Mouse (Mus musculus) limb, embryonic 10.5 days (tissue): Measurements from ENCODE around the gene Ano3. TPM values are rescaled to one million over a fixed set of nuclear protein-coding genes. Genes with fewer than 3 reads are reported as not detected.

Experiments used
- DNase-seq: peaks from one replicate; pipeline ENCODE4 v3.0.0-alpha.2; 2017; ENCODE audit warnings: low spot score
- H3K27ac ChIP-seq: fragments of 300-500 bp; sonication (generic); 2 replicates; pipeline ENCODE4 v1.5.1; 2016; ENCODE audit warnings: mild to moderate bottlenecking
- H3K27me3 ChIP-seq: fragments of 300-500 bp; sonication (generic); 2 replicates; pipeline ENCODE4 v1.6.1; 2016; ENCODE audit warnings: low read depth, mild to moderate bottlenecking; ENCODE audit not compliant: poor library complexity, severe bottlenecking
- H3K36me3 ChIP-seq: fragments of 300-500 bp; sonication (generic); 2 replicates; pipeline ENCODE4 v1.6.1; 2016; ENCODE audit warnings: mild to moderate bottlenecking, moderate library complexity
- H3K4me1 ChIP-seq: fragments of 300-500 bp; sonication (generic); 2 replicates; pipeline ENCODE4 v1.6.1; 2016
- H3K4me3 ChIP-seq: fragments of 300-500 bp; sonication (generic); 2 replicates; pipeline ENCODE4 v1.5.1; 2016; ENCODE audit warnings: mild to moderate bottlenecking, moderate library complexity
- H3K9me3 ChIP-seq: fragments of 300-500 bp; sonication (generic); replicated peaks from 2 replicates; pipeline ENCODE4 v1.6.1; 2016; ENCODE audit warnings: mild to moderate bottlenecking
- WGBS: fragments of 180-500 bp; shearing (Covaris S2); methylation state at CpG from one replicate; pipeline ENCODE4 v1.1.7; 2016; 5-methylcytosine and 5-hydroxymethylcytosine counted together
- polyA plus RNA-seq: library from polyadenylated mRNA; unstranded; fragments of >200 nt; fragmentation: Nextera tagmentation; extraction: Ambion mirVana; gene quantifications from 2 replicates; pipeline ENCODE4 v1.2.1, GENCODE M21; 2016

Ano3 gene
- polyA plus RNA-seq, 1 experiment from 2014 or later: 0.24 TPM

GRCm38 (mm10) chr2:110759434-110759833 is 191.3 kb downstream of the Ano3 start:
- H3K9me3 ChIP-seq: no peaks in the 10 kb centered on the region
- no peak overlapping the region for H3K27ac ChIP-seq
- no peak for DNase-seq
- no peaks in the 10 kb centered on the region for H3K36me3 ChIP-seq
- no peaks in the 10 kb centered on the region for H3K4me1 ChIP-seq
- 94% methylated on average over 2 of the region's 2 CpGs for WGBS
- no peaks in the 10 kb centered on the region for H3K27me3 ChIP-seq
- no peak overlapping the region for H3K4me3 ChIP-seq

- Histone ChIP-seq H3K27me3 (no peaks in the 10 kb centered on the region), H3K4me1 (no peaks in the 10 kb centered on the region), H3K9me3 (no peaks in the 10 kb centered on the region), H3K36me3 (no peaks in the 10 kb centered on the region), H3K4me3 (no peak overlapping the region), H3K27ac (no peak overlapping the region)
- DNase-seq: no peak
- whole genome bisulfite sequencing: 80% methylated on average over 2 of the region's 2 CpGs
Measured at GRCm38 (mm10) chr2:110757556-110757955, 193.2 kb downstream of the Ano3 start.

GRCm38 (mm10) chr2:110740493-110740892 is 210.2 kb downstream of the Ano3 start:
- no peaks in the 10 kb centered on the region for H3K36me3 ChIP-seq
- WGBS: 75% methylated on average over 1 of the region's 1 CpGs

GRCm38 (mm10) chr2:110739781-110740180 is 210.9 kb downstream of the Ano3 start:
- Histone ChIP-seq H3K27me3 (no peaks in the 10 kb centered on the region), H3K4me3 (no peak overlapping the region), H3K27ac (no peak overlapping the region), H3K36me3 (no peaks in the 10 kb centered on the region), H3K4me1 (no peaks in the 10 kb centered on the region), H3K9me3 (no peaks in the 10 kb centered on the region)
- 78% methylated on average over 1 of the region's 1 CpGs for WGBS
- no peak for DNase-seq

More at GRCm38 (mm10) chr2:110740493-110740892, 210.2 kb downstream of the Ano3 start:
- no peaks in the 10 kb centered on the region for H3K9me3 ChIP-seq
- no peak for DNase-seq
- H3K27ac ChIP-seq: no peak overlapping the region
- H3K4me1 ChIP-seq: no peaks in the 10 kb centered on the region
- H3K4me3 ChIP-seq: no peak overlapping the region
- H3K27me3 ChIP-seq: no peaks in the 10 kb centered on the region

GRCm38 (mm10) chr2:110737981-110738380 is 212.7 kb downstream of the Ano3 start:
- WGBS: 66% methylated on average over 2 of the region's 2 CpGs
- no peak overlapping the region for H3K27ac ChIP-seq
- no peaks in the 10 kb centered on the region for H3K4me1 ChIP-seq
- no peaks in the 10 kb centered on the region for H3K36me3 ChIP-seq
- H3K27me3 ChIP-seq: no peaks in the 10 kb centered on the region
- DNase-seq: no peak
- no peaks in the 10 kb centered on the region for H3K9me3 ChIP-seq
- H3K4me3 ChIP-seq: no peak overlapping the region

- Histone ChIP-seq H3K36me3 (no peaks in the 10 kb centered on the region), H3K4me1 (no peaks in the 10 kb centered on the region), H3K27ac (no peak overlapping the region), H3K4me3 (no peak overlapping the region), H3K27me3 (no peaks in the 10 kb centered on the region), H3K9me3 (no peaks in the 10 kb centered on the region)
- WGBS: 73% methylated on average over 4 of the region's 4 CpGs
- DNase-seq: no peak
Measured at GRCm38 (mm10) chr2:110737236-110737635, 213.5 kb downstream of the Ano3 start.

GRCm38 (mm10) chr2:110726106-110726505 is 224.6 kb downstream of the Ano3 start:
- no peaks in the 10 kb centered on the region for H3K27me3 ChIP-seq
- no peaks in the 10 kb centered on the region for H3K9me3 ChIP-seq
- no peaks in the 10 kb centered on the region for H3K4me1 ChIP-seq
- DNase-seq: no peak
- H3K27ac ChIP-seq: no peak overlapping the region
- H3K4me3 ChIP-seq: no peak overlapping the region
- no peaks in the 10 kb centered on the region for H3K36me3 ChIP-seq

- H3K4me1 ChIP-seq: no peaks in the 10 kb centered on the region
- H3K27ac ChIP-seq: no peak overlapping the region
- DNase-seq: no peak
- WGBS: 88% methylated on average over 1 of the region's 1 CpGs
- H3K36me3 ChIP-seq: no peaks in the 10 kb centered on the region
- no peak overlapping the region for H3K4me3 ChIP-seq
- no peaks in the 10 kb centered on the region for H3K27me3 ChIP-seq
- H3K9me3 ChIP-seq: no peaks in the 10 kb centered on the region
Measured at GRCm38 (mm10) chr2:110722208-110722607, 228.5 kb downstream of the Ano3 start.

- no peaks in the 10 kb centered on the region for H3K27me3 ChIP-seq
- H3K36me3 ChIP-seq: no peaks in the 10 kb centered on the region
- H3K4me3 ChIP-seq: no peak within 1 kb of the TSS
- no peak within 1 kb of the TSS for H3K27ac ChIP-seq
- 61% methylated on average over 3 of the region's 3 CpGs for WGBS
- DNase-seq: no peak
- no peaks in the 10 kb centered on the region for H3K9me3 ChIP-seq
- no peaks in the 10 kb centered on the region for H3K4me1 ChIP-seq
Measured at GRCm38 (mm10) chr2:110721290-110721753, 229.4 kb downstream of the Ano3 start, which contains the start of gene Muc15. Muc15 (plus strand) TSS chr2:110721340.

- DNase-seq: no peak
- no peaks in the 10 kb centered on the region for H3K27me3 ChIP-seq
Measured at GRCm38 (mm10) chr2:110719051-110719450, 231.7 kb downstream of the Ano3 start.

GRCm38 (mm10) chr2:110710055-110710720 is 240.5 kb downstream of the Ano3 start:
- no peak overlapping the region for H3K27ac ChIP-seq
- no peak for DNase-seq
- no peak overlapping the region for H3K4me3 ChIP-seq
- WGBS: 88% methylated on average over 10 of the region's 10 CpGs
- no peaks in the 10 kb centered on the region for H3K36me3 ChIP-seq
- H3K4me1 ChIP-seq: no peaks in the 10 kb centered on the region
- H3K9me3 ChIP-seq: no peaks in the 10 kb centered on the region
- no peaks in the 10 kb centered on the region for H3K27me3 ChIP-seq

More at GRCm38 (mm10) chr2:110719051-110719450, 231.7 kb downstream of the Ano3 start:
- Histone ChIP-seq H3K27ac (no peak overlapping the region), H3K4me1 (no peaks in the 10 kb centered on the region), H3K36me3 (no peaks in the 10 kb centered on the region), H3K9me3 (no peaks in the 10 kb centered on the region), H3K4me3 (no peak overlapping the region)

- Histone ChIP-seq H3K27me3 (no peaks in the 10 kb centered on the region), H3K4me1 (no peaks in the 10 kb centered on the region), H3K4me3 (no peak overlapping the region), H3K36me3 (no peaks in the 10 kb centered on the region), H3K27ac (no peak overlapping the region), H3K9me3 (no peaks in the 10 kb centered on the region)
- DNase-seq: no peak
- 96% methylated on average over 3 of the region's 3 CpGs for WGBS
Measured at GRCm38 (mm10) chr2:110709436-110709835, 241.3 kb downstream of the Ano3 start.

- DNase-seq: no peak
- Histone ChIP-seq H3K4me1 (peaks cover 2% of the 10 kb centered on the region; the same call in 1 of the 2 replicates), H3K4me3 (no peak overlapping the region), H3K27me3 (no peaks in the 10 kb centered on the region), H3K9me3 (no peaks in the 10 kb centered on the region), H3K27ac (no peak overlapping the region), H3K36me3 (no peaks in the 10 kb centered on the region)
- 66% methylated on average over 2 of the region's 2 CpGs for WGBS
Measured at GRCm38 (mm10) chr2:110671071-110671624, 279.6 kb downstream of the Ano3 start.
